Mouse (Mus musculus): ENCODE measurements around the gene Rhoc.
"Not testable (repeated sequence)": the region's sequence is repeated elsewhere in the genome, so short reads cannot be mapped to it uniquely, and the experiment has no call there.

Rhoc gene

DNA sequence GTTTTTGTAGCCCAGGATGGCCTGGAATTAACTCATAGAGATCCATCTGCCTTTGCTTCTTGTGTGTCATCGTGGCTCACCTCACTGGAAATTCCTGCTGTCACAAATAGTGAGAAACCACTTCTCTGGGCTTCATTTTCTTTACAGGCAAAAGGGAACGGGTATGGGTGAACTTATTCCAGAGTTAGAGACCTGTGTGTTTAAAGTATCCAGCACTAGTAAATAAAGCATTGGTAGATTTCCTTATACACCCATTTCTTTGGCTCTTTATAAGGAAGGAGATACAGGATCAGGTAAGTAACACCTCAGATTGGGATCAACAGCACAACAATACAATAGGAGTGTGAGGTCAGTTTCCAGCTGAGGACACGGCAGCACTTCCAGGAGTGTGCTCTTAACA, at the start of gene Rhoc:
Gene Rhoc (plus strand): TSS at position 301 of the 400 bp plus-strand sequence.
- DNase-seq (ENCODE audit: low spot score): no peak

DNA sequence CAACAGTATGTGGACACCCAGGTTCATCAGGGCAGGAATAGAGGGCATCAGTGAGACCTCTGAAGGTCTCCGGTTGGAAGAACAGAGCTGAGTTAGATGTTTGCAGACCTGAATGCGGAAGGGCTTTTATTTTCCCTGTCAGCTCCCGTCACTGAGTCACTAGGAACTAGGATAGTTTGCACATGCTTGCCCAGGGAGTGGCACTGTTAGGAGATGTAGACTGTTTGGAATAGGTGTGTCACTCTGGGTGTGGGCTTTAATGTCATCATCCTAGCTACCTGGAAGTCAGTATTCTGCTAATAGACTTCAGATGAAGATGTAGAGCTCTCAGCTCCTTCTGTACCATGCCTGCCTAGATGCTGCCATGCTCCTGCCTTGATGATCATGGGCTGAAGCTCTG, 46.2 kb upstream of the Rhoc start:
- no peak for DNase-seq (ENCODE audit: low spot score)

DNA sequence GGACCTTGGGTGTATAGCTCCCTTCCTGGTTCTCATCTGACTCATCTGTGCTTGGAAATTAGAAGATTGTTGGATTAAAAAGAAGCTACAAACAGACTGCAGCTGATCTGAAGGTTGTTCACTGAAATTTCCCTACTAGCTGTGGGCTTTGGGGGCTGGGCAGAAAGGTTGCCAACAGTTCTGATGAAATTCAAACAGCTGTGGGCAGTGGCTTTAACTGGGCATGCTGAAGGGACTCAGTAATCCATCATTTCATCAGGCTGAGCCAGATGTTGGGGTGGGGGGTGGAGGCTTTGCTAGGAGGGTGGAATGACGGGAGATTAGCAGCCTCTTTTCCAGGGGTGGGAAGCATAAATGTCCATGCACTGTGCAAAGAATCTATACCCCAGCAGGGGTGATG, 45.0 kb upstream of the Rhoc start:
- no peak for DNase-seq (ENCODE audit: low spot score)

DNA sequence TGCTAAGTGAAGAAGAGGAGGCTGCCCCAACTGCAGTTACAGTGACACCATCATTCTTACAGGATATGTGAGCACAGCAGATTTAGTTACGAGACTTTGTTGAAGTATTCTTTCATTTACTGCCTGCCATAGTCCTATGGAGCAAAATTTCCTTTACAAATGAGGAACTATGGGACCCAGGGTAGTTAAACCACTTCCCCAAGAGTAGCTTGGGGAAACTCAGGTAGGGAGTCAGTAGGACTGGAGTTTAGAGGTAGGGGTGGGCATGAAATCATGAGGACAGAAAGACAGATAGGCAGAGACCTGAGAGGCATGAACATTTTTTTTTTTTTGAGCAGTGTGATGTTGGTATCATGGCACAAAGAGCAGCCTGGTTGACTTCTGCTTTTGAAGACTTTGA, 44.3 kb upstream of the Rhoc start:
- DNase-seq (ENCODE audit: low spot score): no peak

DNA sequence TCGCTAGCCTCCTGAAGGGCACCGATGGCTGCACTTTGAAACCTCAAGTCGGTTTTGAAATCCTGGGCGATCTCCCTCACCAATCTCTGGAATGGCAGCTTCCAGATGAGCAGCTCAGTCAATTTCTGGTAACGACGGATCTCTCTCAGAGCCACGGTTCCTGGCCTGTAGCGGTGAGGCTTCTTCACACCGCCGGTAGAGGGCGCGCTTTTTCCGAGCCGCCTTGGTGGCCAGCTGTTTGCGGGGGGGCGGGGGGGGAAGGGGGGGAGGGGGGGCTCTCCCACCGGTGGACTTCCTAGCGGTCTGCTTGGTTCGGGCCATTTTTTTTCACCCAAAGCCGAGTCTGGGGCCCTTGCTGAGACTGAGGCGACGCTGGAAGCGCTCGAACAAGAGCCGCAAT, 35.3 kb upstream of the Rhoc start:
- DNase-seq (ENCODE audit: low spot score): peak; percentile 65

- DNase-seq (ENCODE audit: low spot score): peak; percentile 87
These were observed 29.8 kb upstream of the Rhoc start for GRCm38 (mm10) chr3:104758406-104758805.

DNA sequence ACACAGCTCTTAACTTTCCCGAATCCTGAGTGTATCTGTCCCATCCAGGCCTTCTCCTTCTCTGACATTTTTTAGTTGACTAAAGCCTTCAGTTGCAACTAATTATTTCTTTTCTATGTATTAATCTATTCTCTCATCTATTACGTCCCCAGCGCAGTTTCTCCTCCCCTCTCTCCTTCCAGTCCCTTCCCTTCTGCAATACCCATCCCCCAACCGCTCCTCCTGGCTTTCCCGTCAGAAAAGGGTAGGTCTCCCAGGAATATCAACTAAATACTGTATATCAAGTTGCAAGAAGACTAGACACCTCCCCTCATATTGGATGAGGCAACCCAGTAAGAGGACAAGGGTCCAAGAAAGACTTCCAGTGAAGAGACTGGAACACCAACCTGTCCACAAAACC, 29.3 kb upstream of the Rhoc start:
- DNase-seq (ENCODE audit: low spot score): no peak

DNA sequence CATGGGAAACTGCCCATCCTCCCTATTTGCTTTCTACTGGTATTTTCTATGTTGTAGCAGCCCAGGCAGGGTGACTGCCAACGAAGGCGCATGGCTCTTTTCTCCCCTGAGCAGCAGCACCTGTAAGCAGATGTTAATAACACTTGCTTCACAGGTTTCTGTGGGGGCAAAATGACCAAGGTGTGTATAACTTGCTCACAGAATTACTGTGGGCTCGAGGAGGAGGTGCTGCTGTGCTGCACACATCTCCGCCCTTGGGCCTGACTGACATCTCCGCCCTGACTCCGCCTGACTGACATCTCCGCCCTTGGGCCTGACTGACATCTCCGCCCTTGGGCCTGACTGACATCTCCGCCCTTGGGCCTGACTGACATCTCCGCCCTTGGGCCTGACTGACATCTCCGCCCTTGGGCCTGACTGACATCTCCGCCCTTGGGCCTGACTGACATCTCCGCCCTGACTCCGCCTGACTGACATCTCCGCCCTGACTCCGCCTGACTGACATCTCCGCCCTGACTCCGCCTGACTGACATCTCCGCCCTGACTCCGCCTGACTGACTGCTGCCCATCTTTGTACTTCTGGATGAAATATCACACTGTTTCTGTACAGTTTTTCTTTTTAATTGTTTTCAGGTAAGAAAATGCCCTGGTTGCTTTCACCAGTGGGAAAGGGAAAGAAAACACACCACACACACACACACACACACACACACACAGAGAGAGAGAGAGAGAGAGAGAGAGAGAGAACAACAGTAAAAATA, 25.9 kb upstream of the Rhoc start:
- DNase-seq (ENCODE audit: low spot score): not testable (repeated sequence)

- peak; percentile 67 for DNase-seq (ENCODE audit: low spot score)
These were observed 23.2 kb upstream of the Rhoc start for GRCm38 (mm10) chr3:104765021-104765420.

- no peak for DNase-seq (ENCODE audit: low spot score)
These were observed 21.0 kb upstream of the Rhoc start for GRCm38 (mm10) chr3:104767141-104767540.

DNA sequence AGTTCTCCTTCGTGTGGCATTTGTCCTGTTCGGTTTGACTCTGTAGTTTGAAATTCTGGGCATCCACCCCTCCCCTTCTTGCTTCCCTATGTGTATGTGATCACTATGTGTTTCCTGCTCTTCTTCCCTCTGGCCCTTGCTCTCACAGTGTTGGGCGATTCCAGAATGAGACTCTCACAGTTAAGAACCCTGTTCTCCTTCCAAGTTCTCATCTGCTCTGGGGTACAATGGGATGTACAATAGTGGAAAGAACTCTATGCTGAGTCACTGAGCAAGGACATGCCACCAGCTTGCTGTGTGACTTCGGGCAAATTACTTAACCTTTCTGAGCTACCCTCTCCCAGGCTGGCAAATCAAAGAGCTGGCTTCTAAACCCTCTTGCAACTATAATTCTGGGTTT, 20.5 kb upstream of the Rhoc start:
- DNase-seq (ENCODE audit: low spot score): no peak

- no peak for DNase-seq (ENCODE audit: low spot score)
These were observed 19.0 kb upstream of the Rhoc start for GRCm38 (mm10) chr3:104769135-104769534.

DNA sequence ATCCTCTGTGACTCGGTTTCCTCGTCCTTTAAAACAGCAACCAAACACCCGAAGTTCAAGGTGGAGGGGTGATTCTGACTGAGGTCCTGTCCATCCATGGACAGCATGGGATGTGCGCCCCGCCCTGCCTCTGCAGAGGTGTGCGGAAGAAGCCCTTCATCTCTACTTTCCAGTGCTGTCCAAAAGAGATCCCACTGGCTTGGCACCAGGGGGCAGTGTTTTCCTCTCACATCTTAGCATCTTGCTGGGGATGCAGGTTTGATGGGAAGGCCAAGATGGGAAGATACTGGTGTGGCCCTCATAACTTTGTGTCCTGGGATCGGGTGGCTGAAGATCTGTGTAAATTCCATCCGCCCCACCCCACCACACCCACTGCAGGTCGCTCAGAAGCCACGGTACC, 18.1 kb upstream of the Rhoc start:
- DNase-seq (ENCODE audit: low spot score): peak; percentile 74

GRCm38 (mm10) chr3:104770918-104771317, 17.3 kb upstream of the Rhoc start:
- no peak for DNase-seq (ENCODE audit: low spot score)

DNA sequence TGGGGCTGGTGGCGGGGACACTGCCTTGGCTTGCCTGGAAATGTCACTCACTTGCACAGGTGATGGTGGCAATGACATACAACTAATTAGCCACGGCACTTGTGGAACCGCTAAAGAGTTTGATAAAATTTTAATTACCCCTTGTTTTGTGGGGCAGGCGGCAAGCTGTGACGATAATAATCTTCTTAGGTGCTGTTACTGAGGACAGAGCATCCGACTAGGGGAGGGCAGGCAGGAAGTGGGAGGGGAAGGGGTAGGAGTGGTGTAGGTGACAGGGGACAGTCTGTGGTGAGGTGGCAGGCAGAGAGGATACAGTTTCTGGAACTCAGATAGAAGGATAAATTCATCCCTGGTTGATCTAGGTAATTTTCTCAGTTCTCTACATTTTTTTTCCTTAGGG, 16.7 kb upstream of the Rhoc start:
- no peak for DNase-seq (ENCODE audit: low spot score)

DNA sequence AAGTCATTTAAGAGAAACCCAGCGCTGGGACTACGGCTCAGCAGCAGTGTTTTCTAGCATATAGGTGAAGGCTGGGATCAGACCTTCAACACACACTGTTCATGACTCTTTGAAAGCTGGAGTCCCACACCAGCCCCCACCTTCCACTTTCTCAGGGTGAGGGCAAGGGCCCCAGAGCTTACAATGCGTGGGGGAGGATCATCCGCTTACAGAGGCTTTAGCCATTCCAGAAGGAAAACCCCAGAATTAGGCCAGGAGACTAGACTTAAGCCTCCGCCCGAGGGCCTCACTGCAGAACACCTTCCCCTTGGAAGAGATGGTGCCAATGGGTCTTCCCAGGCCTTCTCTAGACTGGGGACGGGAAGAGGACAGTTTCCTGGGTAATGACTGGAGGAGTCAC, 14.9 kb upstream of the Rhoc start:
- DNase-seq (ENCODE audit: low spot score): no peak

DNA sequence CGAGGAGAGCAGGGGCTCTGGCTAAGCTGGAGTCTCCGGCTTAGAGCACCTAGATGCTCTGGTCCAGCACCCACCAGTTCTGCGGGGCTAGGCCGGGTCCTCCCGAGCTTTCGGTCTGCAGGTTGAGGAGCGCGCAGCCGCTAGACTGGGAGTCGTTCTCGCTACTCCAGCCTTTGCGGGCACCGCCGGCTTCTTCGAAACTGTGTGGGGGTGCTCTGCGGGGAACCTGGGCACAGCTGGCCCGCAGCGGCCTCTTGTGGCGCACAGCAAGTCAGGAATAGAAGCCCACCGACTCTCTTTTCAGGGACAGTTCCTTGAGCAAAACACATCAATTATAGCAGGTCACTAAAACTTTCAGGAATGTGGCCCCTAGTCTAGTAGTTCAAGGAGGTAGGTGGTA, 10.8 kb upstream of the Rhoc start:
- DNase-seq (ENCODE audit: low spot score): no peak

DNA sequence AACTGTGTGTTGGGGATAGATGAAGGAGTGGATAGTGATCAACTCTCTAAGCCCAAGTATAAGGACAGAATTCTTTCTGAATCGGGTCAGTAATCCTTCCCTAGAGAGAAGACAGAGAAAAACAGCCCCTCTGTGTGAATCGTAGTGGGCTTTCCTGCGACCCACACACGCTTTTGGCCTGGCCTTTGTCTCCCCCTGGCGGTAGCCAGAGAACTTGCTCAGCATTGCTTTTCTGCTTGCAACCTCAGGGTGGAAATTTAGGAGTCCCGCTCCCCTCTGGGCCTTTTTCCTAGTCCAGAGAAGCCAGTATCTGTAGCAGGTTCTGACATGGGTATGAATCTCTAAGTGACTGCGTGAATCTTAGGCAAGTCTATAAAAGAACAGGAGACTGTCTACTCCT, 8.2 kb upstream of the Rhoc start:
- peak; percentile 83 for DNase-seq (ENCODE audit: low spot score)

DNA sequence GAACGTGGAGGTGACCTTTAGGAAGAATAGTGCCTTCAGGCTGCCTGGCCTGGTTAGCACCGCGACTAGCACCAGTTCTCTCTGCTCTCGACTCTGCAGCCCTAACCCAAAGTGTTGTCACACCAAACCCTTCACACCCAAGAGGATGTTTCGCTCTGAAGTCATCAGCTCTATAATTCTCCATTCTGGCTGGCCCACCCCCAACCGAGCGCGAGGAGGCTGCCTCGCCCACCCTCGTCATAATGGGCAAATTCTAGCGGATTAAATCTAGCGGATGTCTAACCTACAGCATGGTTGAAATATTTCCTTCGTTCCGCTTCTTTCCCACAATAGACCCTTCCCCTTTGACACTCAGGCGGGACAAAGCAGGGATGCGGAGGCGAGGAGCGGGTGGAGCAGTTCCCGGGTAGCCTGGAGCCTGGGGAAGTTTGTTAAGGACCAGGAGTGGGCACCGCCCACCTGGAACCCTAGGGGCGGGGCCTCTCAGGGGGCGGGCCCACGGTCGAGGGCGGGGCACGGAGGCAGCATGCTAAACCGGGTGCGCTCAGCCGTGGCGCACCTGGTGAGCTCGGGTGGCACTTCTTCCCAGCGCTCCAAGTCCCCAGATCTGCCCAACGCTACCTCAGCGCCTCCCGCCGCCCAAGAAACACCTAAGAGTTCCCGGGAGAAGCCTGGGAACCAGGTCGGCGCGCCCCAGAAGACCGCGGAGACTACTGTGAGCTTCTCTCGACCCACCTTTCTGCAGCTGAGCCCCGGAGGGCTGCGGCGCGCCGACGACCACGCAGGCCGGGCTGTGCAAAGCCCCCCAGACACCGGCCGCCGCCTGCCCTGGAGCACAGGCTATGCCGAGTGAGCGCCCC, 7.4 kb upstream of the Rhoc start, which contains the start of gene Ppm1j:
Gene Ppm1j (plus strand): TSS at position 496 of the 860 bp plus-strand sequence.
- DNase-seq (ENCODE audit: low spot score): peak; percentile 80

DNA sequence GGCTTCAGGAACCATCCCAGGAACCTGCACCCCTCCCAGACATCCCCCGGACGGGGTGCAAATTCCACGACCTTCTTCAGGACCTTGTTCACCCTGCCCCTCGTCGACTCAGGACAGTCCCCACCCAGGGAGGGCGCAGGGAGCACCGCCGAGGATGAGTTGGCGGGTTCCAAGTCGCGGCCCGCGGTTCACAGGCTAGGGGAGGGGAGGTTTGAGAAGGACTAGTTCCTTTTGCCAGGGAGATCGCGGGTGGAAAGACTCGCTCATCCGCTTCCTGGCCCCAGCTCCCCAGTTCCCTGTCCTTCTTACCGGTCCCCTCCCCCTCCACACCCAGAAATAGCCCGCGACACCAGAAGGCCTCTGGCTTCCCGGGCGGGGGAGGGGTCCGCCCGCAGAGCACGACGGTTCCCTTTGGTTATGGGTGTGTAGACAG, 6.7 kb upstream of the Rhoc start, which contains the start of gene Fam19a3:
Gene Fam19a3 (minus strand): TSS at position 370 of the 433 bp plus-strand sequence.
- no peak for DNase-seq (ENCODE audit: low spot score)

DNA sequence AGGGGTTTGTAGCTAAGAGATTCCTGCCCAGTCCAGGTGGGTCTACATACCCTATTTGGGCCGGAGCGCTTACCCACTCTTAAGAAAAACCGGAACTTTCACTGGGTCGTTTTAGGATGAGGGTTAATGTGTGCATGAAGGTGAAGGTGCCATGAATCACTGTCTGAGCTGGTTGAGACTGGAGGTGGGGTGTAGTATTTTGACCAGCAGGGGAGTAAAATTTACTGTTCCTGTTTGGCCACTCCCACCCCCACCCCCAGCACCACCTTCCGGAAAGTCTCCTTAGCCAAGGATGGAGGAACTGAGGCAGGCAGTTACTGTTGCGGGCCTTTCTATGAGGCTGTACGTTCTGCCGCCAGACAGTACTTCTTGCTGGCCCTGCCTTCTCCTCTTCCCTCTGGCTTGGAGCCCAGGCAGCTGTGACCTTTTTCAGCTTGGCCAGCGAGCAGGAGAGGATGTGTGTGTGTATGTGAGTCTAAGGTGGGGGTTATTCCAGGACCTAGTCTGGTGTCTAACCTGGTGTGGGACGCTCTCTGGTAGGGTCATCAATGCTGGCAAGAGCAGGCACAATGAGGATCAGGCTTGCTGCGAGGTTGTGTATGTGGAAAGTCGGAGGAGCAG, 6.0 kb upstream of the Rhoc start:
- DNase-seq (ENCODE audit: low spot score): peak; percentile 76

- no peak for DNase-seq (ENCODE audit: low spot score)
These were observed 4.1 kb upstream of the Rhoc start for GRCm38 (mm10) chr3:104783971-104784500.
